Mouse (Mus musculus): Measurements from ENCODE around the gene Nbea. TPM values are rescaled to one million over a fixed set of nuclear protein-coding genes. Genes with fewer than 3 reads are reported as not detected.

Nbea gene
- 100 to 1,000 TPM; 150 to 189 (median 170) TPM for total RNA-seq (2022)

- DNase-seq (ENCODE audit: low spot score in 2 of 2): peak; percentile 82 to 85
Observed at GRCm38 (mm10) chr3:56183159-56184133, at the start of gene Nbea. TSS of gene Nbea (minus strand) at chr3:56183701.

- no peak for DNase-seq (ENCODE audit: low spot score in 2 of 2)
Observed at GRCm38 (mm10) chr3:56229283-56229682, 45.8 kb upstream of the Nbea start.

- no peak for DNase-seq (ENCODE audit: low spot score in 2 of 2)
Observed at GRCm38 (mm10) chr3:56215989-56216388, 32.5 kb upstream of the Nbea start.

- DNase-seq (ENCODE audit: low spot score in 2 of 2): no peak
Observed at GRCm38 (mm10) chr3:56203968-56204367, 20.5 kb upstream of the Nbea start.

DNA sequence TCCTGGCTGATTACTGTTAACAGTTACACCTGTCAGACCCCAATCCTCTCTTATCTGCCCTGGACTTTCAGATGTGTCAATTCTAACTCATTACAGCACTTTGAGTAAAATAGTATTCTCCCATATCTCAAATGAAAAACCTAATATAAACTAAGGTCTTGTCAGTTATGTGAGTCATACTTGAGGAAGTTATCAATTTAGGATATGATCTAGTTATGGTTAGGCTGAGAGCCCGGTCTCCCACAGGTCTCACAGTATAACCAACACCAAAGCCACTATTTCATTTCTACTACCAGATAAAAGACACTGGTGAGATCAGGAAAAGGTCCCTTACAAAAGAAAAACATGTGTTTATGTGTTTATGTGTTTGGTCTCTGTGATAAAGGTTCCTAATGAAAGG lies 4.7 kb upstream of the Nbea start:
- DNase-seq (ENCODE audit: low spot score in 2 of 2): no peak

- DNase-seq (ENCODE audit: low spot score in 2 of 2): no peak
Observed at GRCm38 (mm10) chr3:56187131-56187779, 3.8 kb upstream of the Nbea start.

DNA sequence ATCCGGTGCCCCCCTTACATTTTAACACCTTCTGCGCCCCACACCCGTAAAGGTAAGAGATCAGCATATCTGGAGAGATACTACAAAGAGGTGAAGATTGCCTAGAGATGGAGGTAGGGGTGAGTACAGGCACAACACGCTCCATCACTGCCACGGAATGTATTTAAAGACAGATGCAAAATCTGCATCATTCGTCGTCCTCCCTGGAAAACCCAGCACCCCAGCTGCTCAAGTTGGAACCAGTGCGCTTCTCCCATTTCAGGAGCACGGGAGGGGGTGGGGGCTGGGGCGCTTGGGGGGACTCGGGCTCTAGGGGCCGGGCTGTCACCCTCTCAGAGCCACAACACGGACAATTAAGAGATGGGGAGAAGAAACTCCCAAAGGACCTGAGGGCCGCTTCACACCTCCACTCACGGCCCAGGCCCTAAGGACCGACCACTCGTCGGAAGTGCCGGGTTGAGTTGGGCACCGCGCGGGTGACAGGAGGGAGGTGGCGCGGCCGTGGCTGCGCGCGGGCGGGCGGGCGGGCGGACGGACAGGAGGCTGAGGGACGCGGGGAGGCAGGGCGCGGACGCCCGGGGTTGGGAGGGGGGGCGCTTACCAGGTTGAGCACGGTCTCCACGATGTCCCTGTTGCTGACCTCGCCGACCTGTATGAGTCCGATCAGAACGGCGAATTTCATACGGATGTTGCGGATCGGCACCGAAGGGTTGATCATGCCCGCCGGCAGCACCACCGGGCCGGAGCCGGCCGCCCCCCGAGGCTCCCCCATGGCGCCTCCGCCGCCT lies 936 bp downstream of the Nbea start:
- DNase-seq (ENCODE audit: low spot score in 2 of 2): peak in 1 of 2 experiments; percentile 27

GRCm38 (mm10) chr3:56181991-56182370 lies 1.5 kb downstream of the Nbea start:
- peak in 1 of 2 experiments; percentile 34 for DNase-seq (ENCODE audit: low spot score in 2 of 2)

GRCm38 (mm10) chr3:56181025-56181424 lies 2.5 kb downstream of the Nbea start:
- no peak for DNase-seq (ENCODE audit: low spot score in 2 of 2)

DNA sequence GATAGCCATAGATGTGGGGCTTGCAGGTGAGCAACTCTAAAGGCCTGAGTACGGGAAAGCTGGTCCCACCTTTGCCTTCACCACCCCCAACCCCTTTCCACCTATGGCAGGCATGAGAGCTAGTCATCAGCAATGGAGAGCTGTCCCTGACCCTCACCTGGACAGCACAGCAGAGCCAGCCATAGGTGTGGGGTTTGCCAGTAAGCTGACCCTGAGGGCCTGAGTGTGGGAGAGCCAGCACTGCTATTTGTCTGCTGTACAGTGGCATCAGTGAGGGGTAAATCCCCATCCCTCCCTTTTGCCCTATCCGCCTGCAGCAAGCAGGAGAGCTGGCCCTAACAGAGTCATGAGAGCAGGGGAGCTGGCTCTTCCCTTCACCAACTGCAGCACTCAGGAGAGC lies 25.6 kb downstream of the Nbea start:
- no peak for DNase-seq (ENCODE audit: low spot score in 2 of 2)

DNA sequence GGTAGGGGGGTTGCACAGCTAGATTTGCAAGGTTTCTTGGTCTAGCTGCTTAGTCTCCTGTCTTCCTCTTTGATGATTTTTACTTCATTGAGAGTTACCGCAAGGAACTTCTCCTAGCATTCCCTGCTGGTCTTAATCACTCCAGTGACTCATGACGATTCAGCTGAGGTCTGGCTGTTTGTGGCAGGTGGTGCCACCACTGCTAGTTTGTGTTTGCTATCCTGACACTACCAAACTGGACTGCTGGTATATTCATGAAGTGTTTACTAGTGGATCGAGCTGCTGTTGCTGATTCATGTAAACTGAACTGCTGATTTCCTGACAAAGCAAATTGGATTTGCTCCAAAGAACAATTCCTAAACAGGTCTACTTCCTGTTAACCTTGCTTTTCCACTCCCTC lies 56.8 kb downstream of the Nbea start:
- no peak for DNase-seq (ENCODE audit: low spot score in 2 of 2)

- DNase-seq (ENCODE audit: low spot score in 2 of 2): no peak
Observed at GRCm38 (mm10) chr3:56116647-56117046, 66.9 kb downstream of the Nbea start.

- no peak for DNase-seq (ENCODE audit: low spot score in 2 of 2)
Observed at GRCm38 (mm10) chr3:56108101-56108500, 75.4 kb downstream of the Nbea start.

- DNase-seq (ENCODE audit: low spot score in 2 of 2): no peak
Observed at GRCm38 (mm10) chr3:56097105-56097504, 86.4 kb downstream of the Nbea start.

GRCm38 (mm10) chr3:56079015-56079612 lies 104.4 kb downstream of the Nbea start:
- DNase-seq (ENCODE audit: low spot score in 2 of 2): no peak

DNA sequence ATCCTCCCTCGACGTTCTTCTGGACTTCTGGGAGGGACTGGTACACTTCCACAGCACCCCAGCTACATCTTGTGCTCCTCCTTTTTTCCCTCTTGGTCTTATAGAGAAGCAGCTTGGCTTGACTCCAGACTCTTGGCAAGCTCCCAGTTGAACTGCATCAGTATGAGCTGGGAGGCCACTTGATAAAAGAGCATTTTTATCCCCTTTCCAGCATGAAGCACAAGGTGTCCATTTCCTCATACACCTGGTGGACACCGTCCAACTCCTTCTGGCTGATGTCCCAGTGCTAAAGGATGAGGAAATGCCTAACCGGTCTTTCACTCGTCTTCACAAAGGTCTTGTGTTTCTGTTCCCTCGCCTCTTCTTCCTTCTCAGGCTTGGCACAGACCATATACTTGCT lies 115.7 kb downstream of the Nbea start:
- no peak for DNase-seq (ENCODE audit: low spot score in 2 of 2)

DNA sequence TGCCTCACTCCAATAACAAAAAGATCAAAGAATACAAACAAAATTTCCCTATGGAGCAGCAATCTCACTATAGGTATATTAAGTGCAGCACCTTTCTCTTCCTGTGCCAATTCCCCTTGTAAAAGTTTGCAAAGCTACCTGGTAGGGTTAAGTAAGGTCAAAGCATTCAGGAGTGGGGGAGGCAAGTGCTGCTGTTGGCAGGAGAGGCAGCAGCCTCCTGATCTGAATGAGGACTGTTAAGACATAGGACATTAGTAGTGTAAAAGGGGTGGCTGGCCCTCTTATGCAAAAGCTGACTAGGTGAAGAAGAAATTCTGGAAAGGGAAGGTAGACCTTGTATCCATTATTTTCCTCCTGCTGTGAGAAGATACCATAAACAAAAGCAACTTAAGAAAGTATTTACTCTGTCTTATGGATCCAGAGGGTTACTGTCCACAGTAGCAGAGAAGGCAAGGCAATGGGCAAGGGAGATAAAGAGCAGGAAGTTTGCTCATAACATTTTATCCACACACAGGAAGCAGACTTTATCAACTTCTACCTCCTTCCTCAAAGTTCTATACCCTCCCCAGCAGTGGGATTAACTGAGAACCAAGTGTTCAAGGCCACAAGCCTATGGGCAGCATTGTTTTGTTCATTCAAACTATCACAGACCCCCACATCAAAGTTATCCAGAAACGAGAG lies 117.0 kb downstream of the Nbea start:
- DNase-seq (ENCODE audit: low spot score in 2 of 2): no peak

- DNase-seq (ENCODE audit: low spot score in 2 of 2): no peak
Observed at GRCm38 (mm10) chr3:56065234-56065633, 118.3 kb downstream of the Nbea start.

GRCm38 (mm10) chr3:56045659-56046336 lies 137.7 kb downstream of the Nbea start:
- no peak for DNase-seq (ENCODE audit: low spot score in 2 of 2)

DNA sequence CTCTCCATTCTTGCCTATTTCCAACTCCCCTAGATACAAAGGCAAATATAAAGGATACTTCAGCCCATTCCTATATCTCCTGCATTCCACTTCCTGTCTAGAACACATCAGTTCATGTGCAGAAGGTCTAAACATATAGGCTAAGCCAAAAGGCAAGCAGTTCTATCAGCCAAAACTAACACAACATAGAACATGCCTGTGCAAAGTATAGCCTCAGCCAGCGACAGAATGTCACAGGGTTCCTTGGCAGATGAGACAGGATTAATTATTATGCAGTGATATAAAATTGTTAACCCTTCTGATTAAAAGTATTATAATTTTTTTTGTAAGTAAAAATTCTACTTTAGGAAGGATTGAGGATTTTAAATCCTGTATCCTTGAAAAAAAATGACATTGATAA lies 140.4 kb downstream of the Nbea start:
- no peak for DNase-seq (ENCODE audit: low spot score in 2 of 2)

Measured in left cerebral cortex, adult 8-10 months (tissue).